Mouse (Mus musculus): ENCODE results near the gene Psmd3. TPM values are rescaled to one million over a fixed set of nuclear protein-coding genes. Genes with fewer than 3 reads are reported as not detected.
A peak's percentile ranks its signal among the peaks of the same experiment; 100 is the strongest.

The Psmd3 gene
- total RNA-seq, 2 experiments from 2014 or later, result 136 to 138 TPM

DNA sequence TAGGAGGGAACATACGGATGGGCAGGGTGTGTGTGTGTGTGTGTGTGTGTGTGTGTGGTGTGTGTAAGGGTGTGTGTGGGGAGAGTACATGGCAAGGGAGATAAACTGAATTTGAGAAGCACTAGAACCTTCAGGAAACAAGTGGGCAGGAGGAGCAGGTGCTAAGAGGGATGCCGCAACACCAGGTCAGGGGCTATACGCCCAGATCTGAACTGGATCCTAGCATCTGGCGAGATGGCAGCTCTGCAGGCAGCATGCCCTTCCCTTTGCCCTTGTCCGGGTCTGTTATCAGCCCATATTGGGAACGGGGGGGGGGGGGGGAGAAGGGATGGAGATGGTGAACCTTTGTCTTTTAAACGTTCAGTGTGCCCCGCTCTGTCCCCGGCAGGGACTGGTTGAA is 56.6 kb downstream of the Psmd3 start:
- intact Hi-C loops (cut with DNase I), result no loop called here

DNA sequence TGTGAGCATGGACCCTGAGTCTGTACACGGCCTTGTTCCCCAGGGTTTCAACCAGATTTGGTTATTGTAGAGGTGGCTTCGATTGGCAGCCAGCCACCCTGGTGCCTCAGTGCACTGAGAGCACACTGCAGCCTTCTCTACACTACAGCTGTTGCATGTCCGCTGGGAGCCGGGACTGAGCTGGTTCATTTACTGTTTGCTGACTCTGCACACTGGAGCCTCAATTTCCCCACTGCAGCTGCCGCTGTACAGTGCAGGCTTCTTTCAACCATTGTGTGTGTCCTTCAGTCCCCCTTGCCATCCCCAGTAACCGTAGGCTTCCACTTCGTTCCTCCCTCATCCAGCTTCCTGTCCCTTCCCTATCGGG is 57.7 kb downstream of the Psmd3 start:
- intact Hi-C loops (cut with DNase I), result loop anchor here (5.0 kb wide), 1 partner anchor 42 kb away; no protein-coding TSS in a partner anchor
- peak in 1 of 2 experiments; percentile 74 for DNase-seq (ENCODE audit: extremely low spot score in 1 of 2, low spot score in 2 of 2)

More for the DNA sequence above, 56.6 kb downstream of the Psmd3 start:
- no peak for DNase-seq (ENCODE audit: extremely low spot score in 1 of 2, low spot score in 2 of 2)

DNA sequence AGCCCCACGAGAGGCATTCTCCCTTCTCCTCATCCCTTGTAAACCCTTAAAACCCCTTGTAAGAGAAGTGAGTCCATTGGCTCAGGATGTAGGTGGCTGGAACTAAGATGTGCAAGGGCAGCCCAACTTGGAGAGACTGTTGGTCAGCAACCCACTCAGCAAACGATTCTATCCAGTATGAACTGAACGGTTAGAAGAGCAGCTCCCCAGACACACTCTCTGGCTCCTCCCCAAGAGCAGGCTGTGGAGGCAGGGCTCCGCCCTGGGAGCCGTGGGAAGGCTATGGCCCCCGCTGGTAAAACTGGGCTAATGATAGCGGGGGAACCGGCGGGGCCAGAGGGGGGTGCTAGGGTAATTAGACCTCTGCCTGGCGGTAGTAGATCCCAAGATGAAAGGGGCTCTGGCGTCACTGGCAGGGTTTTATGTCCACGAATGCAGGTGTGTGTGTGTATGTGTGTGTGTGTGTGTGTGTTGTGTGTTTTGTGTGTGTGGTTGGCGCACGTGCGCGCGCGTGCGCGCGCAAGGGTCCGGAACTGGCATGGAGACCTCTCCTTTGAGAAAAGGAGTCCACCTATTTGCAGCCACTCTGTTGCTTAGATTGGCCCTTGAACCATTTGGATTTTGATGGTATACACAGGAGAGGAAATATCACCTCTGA is 58.2 kb downstream of the Psmd3 start, which contains the start of gene Thra:
Gene Thra (plus strand): TSS at position 246 of the 658 bp plus-strand sequence.
- intact Hi-C loops (cut with DNase I), result loop anchor here (5.0 kb wide), 1 partner anchor 42 kb away; no protein-coding TSS in a partner anchor
- DNase-seq (ENCODE audit: extremely low spot score in 1 of 2, low spot score in 2 of 2), result peak; percentile 66 to 86

DNA sequence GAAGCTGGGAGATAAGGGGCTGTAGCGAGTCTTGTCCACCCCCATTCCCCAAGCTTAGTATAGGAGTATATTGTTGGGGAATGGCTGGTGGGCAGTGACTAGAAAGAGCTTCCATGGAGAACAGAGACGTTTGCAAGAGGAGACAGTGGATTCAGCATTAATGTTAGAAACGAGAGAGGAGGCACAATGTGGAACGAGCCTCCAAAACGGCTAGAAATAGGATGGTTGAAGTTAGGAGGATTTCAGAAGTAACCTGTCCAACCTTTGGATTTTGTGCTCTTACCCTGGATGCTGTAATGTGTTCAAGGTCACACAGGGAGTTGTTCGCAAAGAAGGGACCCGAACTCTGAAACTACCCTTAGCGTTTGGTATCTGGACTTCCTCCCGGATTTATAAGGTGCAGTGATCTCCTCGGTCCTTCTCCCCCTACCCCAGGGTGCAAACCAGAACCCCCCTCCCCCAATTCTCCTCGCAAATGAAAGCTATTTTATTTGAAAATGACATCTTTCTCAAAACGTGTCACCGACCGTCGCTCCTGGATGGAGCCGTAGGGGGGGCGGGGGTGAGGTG is 58.8 kb downstream of the Psmd3 start:
- no peak for DNase-seq (ENCODE audit: extremely low spot score in 1 of 2, low spot score in 2 of 2)
- intact Hi-C loops (cut with DNase I), result loop anchor here (5.0 kb wide), 1 partner anchor 41 kb away; no protein-coding TSS in a partner anchor

DNA sequence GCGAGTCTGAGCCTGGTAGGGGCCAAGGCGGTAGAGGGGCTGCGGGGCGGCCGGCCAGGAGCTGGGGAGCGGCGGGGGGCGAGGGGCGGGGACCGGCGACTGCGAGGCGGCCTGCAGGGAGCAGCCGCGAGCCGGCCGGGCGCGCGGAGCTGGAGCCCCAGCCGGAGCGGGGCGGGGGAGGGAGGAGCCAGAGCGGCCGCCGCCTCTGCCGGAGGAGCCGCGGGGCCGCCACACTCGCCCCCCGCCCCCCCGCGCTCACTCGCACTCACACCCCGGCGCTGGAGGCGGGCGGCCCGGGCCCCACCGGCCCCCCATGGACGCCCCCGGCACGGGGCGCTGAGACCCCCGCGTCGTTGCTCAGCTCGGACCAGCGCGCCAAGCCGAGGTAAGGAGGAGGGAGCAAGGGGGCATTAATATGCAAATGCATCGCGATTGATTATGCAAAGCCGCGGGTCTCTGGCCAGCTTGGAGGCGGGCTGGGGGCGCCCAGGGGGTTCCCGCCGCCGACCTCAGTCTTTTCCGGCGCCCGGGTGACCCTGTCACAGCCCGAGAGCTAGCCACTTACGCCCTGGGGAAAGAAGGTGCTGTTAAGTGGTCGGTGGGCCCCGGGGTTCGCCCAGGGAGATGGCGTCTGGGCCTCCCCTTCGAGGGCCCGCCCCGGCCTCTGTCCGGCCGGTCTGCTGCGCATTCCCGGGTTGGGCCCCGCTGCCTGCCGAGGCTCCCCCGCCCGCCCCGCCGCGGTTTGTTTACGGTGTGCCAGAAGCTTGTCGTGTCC is 59.5 kb downstream of the Psmd3 start:
- peak in 1 of 2 experiments; percentile 93 for DNase-seq (ENCODE audit: extremely low spot score in 1 of 2, low spot score in 2 of 2)
- intact Hi-C loops (cut with DNase I), result loop anchor here (5.0 kb wide), 1 partner anchor 40 kb away; no protein-coding TSS in a partner anchor

DNA sequence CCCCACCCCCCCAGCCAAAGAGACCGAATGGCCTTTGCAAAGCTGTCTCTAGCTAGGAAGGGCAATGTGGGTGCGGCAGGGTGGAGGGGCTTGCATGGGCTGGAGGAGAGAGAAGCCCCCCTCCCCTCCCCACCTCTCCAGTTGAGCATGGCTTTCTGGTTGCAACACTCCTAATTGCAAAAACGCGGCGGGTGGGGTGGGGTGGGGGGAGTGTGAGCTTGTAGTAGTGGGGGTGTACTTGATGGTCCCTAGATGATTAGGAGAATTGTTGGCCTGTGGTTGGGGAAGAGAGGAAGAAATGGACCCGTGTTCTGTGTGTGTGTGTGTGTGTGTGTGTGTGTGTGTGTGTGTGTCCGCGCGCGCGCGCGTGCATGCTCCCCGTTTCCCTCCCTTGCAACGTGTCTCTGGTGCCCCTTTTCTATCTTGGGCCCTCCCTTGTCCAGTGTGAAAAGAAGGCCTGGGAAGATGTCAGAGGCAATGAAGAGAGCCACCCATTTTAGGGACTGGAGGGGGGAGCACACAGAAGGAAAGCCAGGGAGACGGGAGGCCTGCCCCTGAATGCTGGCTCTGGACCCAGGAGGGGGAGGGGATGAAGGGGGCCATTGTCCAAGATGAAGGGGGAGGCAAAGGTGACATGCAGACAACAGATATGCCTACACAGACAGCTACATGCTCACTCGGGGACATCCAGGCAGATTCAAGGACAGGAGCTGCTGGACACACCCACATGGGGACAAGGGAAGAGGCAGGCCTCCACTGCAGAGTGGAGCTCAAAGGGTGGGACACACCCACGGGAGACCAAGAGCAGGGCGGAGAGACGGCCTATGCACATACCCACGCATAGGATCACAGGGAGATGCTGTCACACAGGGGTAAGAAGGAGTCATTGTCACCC is 60.3 kb downstream of the Psmd3 start:
- intact Hi-C loops (cut with DNase I), result loop anchor here (5.0 kb wide), 1 partner anchor 40 kb away; no protein-coding TSS in a partner anchor
- DNase-seq (ENCODE audit: extremely low spot score in 1 of 2, low spot score in 2 of 2), result peak in 1 of 2 experiments; percentile 68

DNA sequence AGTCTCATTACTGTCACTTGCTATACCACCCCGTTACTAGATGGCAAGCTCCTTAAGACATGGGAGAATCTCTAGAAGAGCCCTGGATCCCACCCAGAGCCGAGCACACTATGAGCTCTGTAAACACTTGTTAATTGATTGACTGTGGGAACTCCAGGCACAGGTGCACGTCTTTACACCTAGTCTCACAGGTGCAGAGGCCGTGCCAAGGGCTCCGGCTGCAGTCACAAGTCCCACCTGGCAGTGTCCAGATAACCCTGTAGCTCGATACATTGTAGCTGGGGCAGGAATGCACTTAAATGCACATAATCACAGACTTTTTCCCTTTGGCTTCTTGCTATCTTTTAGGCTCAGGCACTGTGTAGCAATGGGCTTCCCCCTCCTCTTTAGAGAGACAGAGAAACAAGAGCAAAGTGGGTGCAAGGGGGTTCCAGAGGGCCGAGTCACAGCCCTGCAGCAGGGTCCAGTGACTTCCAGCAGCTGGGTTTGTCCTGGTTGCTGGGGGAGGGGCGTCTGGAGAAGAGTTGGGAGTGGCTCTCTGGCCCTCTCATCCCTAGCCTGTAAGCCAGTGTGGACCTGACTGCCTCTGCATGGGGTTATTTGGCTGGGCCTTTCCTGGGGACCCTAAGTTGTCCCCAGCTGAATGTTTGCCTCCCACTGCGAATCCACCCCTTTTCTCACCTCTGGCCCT is 61.4 kb downstream of the Psmd3 start:
- peak in 1 of 2 experiments; percentile 85 for DNase-seq (ENCODE audit: extremely low spot score in 1 of 2, low spot score in 2 of 2)
- intact Hi-C loops (cut with DNase I), result loop anchor here (5.0 kb wide), 1 partner anchor 39 kb away; no protein-coding TSS in a partner anchor

DNA sequence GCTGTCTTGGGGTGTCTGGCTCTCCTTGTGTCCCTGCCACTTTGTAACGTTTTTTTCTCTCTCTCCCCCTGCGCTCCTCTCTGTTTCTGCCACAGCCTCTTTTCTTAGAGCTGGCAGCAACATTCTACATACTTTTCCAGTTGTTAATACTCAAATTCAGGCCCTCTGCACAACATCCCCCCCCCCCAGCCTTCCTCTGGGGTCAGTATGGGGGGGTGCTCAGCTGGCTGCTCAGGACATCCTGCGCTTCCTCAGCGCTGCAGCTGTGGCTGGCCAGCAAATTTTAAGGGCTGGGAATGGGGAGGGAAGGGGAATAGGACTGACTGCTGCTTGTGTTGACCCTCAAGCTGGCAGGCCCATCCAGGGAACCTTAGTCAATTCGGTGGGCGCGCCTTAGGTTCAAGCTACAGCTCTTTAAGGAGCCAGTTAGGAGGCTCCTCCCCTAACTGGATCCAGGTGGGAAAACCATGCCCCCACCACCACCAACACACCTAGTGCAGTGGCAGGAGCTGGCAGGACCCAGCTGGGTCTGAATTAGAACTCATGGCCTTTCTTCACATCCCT is 62.2 kb downstream of the Psmd3 start:
- peak in 1 of 2 experiments; percentile 62 for DNase-seq (ENCODE audit: extremely low spot score in 1 of 2, low spot score in 2 of 2)
- intact Hi-C loops (cut with DNase I), result loop anchor here (5.0 kb wide), 1 partner anchor 38 kb away; no protein-coding TSS in a partner anchor

Other genes with a start within 250 kb of the Psmd3 start
- 100 to 1,000 TPM; 104 to 117 TPM for gene Mien1, start 243.6 kb upstream of the Psmd3 start, total RNA-seq (2021)
- 1 to 10 TPM; 2.1 to 2.6 TPM for gene Grb7, start 236.2 kb upstream of the Psmd3 start, total RNA-seq (2021)
- gene Ikzf3, start 136.5 kb upstream of the Psmd3 start, total RNA-seq (2021), result under 1 TPM; 0.34 TPM
- gene Zpbp2, start 131.5 kb upstream of the Psmd3 start, total RNA-seq (2021), result not detected
- gene Ormdl3, start 95.2 kb upstream of the Psmd3 start, total RNA-seq (2021), result 10 to 100 TPM; 44.1 to 49.6 TPM
- gene Lrrc3c, start 84.3 kb upstream of the Psmd3 start, total RNA-seq (2021), result not detected
- 10 to 100 TPM; 12.6 to 16.8 TPM for gene Gm12355, start 56.9 kb upstream of the Psmd3 start, total RNA-seq (2021)
- gene Gsdma3, start 56.2 kb upstream of the Psmd3 start, total RNA-seq (2021), result under 1 TPM; 0.30 to 0.36 TPM
- not detected for gene Gsdma2, start 35.8 kb upstream of the Psmd3 start, total RNA-seq (2021)
- under 1 TPM; 0.13 to 0.16 TPM for gene Gsdma, start 18.2 kb upstream of the Psmd3 start, total RNA-seq (2021)
- gene Csf3, start 18.7 kb downstream of the Psmd3 start, total RNA-seq (2021), result not detected
- gene Med24, start 46.9 kb downstream of the Psmd3 start, total RNA-seq (2021), result 100 to 1,000 TPM in 1 of 2 experiments, 10 to 100 TPM in 1; 91.7 to 102 TPM
- gene Thra, start 58.1 kb downstream of the Psmd3 start, total RNA-seq (2021), result 1,000 to 10,000 TPM; 1,115 to 1,123 TPM
- 10 to 100 TPM; 63.3 to 70.5 TPM for gene Nr1d1, start 92.8 kb downstream of the Psmd3 start, total RNA-seq (2021)
- 100 to 1,000 TPM; 162 to 177 TPM for gene Msl1, start 113.0 kb downstream of the Psmd3 start, total RNA-seq (2021)
- gene Casc3, start 122.4 kb downstream of the Psmd3 start, total RNA-seq (2021), result 10 to 100 TPM; 52.3 to 55.8 TPM
- 100 to 1,000 TPM; 121 to 122 TPM for gene Rapgefl1, start 154.2 kb downstream of the Psmd3 start, total RNA-seq (2021)
- 10 to 100 TPM; 28.5 to 29.6 TPM for gene Wipf2, start 181.1 kb downstream of the Psmd3 start, total RNA-seq (2021)
- gene Cdc6, start 225.2 kb downstream of the Psmd3 start, total RNA-seq (2021), result under 1 TPM; 0.32 TPM
- 10 to 100 TPM; 16.6 to 16.9 TPM for gene Rara, start 245.3 kb downstream of the Psmd3 start, total RNA-seq (2021)